Mouse (Mus musculus): Measurements from ENCODE around the gene Efcab6. TPM values are rescaled to one million over a fixed set of nuclear protein-coding genes. Genes with fewer than 3 reads are reported as not detected.
A peak's percentile ranks its signal among the peaks of the same experiment; 100 is the strongest.
"Not testable (repeated sequence)": the region's sequence is repeated elsewhere in the genome, so short reads cannot be mapped to it uniquely, and the experiment has no call there.

Gene Efcab6
- 0.20 and 0.45 TPM in 2 replicates for polyA plus RNA-seq (2016; fragmentation: Nextera tagmentation; extraction: Ambion mirVana)

GRCm38 (mm10) chr15:84065140-84065539 is at the start of gene Efcab6:
Efcab6 (minus strand) TSS chr15:84065379.
- no peak for ATAC-seq (ENCODE audit: insufficient number of reproducible peaks, insufficient read depth, low FRiP score, low TSS enrichment)
- 1% methylated on average over 29 of the region's 29 CpGs for WGBS

DNA sequence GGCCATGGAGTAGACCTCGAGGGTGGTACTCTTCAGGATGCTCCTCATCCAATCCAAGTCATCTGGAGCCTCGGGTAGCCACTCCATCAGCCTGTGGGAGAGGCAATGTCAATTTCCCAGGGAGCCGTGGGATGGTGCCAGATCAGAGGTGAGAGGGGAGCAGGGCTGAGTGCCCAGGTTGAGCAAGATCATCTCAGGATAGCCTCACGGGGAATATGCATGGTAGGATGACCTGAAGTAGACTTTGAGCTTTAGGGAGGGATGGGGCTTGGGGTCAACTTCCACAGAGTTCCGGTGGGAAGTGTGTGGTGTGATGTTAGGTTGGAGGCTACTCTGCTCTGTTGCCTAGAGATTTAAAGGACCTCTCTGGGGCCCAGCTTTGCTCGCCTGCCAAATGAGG is 48.7 kb upstream of the Efcab6 start:
- H3K4me2 ChIP-seq (replicated peaks) = no peak overlapping the region
- H3K9me3 ChIP-seq = no peaks in the 10 kb centered on the region
- 75% methylated on average over 6 of the region's 6 CpGs for WGBS
- no peak overlapping the region for H3K27ac ChIP-seq
- H3K27me3 ChIP-seq = 0 out of 2 replicates have a peak, but pooled peaks cover 3% of the 10 kb centered on the region
- H3K4me3 ChIP-seq = no peak overlapping the region
- ATAC-seq (ENCODE audit: insufficient number of reproducible peaks, insufficient read depth, low FRiP score, low TSS enrichment) = no peak
- H3K4me1 ChIP-seq = no peaks in the 10 kb centered on the region
- no peaks in the 10 kb centered on the region for H3K36me3 ChIP-seq
- no peak overlapping the region for H3K9ac ChIP-seq

More at GRCm38 (mm10) chr15:84065140-84065539, at the start of gene Efcab6:
- Histone ChIP-seq H3K36me3 (no peaks in the 10 kb centered on the region), H3K4me2 (replicated peaks) (peak within 1 kb of the TSS; percentile 57), H3K9me3 (peaks cover 5% of the 10 kb centered on the region), H3K9ac (0 out of 2 replicates have a peak within 1 kb of the TSS, but pooled peaks have one; percentile 33), H3K4me3 (peak within 1 kb of the TSS; percentile 27), H3K27ac (no peak within 1 kb of the TSS), H3K4me1 (peaks cover 18% of the 10 kb centered on the region), H3K27me3 (peaks cover 29% of the 10 kb centered on the region)

GRCm38 (mm10) chr15:84108899-84109298 is 43.7 kb upstream of the Efcab6 start:
- Histone ChIP-seq H3K9me3 (no peaks in the 10 kb centered on the region), H3K36me3 (no peaks in the 10 kb centered on the region), H3K9ac (no peak overlapping the region), H3K27ac (no peak overlapping the region), H3K4me3 (no peak overlapping the region), H3K27me3 (peaks cover 38% of the 10 kb centered on the region), H3K4me1 (peaks cover 11% of the 10 kb centered on the region; the same call in 1 of the 2 replicates), H3K4me2 (replicated peaks) (no peak overlapping the region)
- ATAC-seq (ENCODE audit: insufficient number of reproducible peaks, insufficient read depth, low FRiP score, low TSS enrichment) = no peak
- WGBS = 4% methylated on average over 13 of the region's 13 CpGs

- no peak for ATAC-seq (ENCODE audit: insufficient number of reproducible peaks, insufficient read depth, low FRiP score, low TSS enrichment)
- Histone ChIP-seq H3K9ac (peak overlapping the region; percentile 42), H3K4me3 (peak overlapping the region; percentile 53), H3K4me1 (peaks cover 11% of the 10 kb centered on the region; the same call in 1 of the 2 replicates), H3K4me2 (replicated peaks) (peak overlapping the region; percentile 94), H3K27ac (no peak overlapping the region), H3K9me3 (no peaks in the 10 kb centered on the region), H3K27me3 (peaks cover 49% of the 10 kb centered on the region), H3K36me3 (no peaks in the 10 kb centered on the region)
- 12% methylated on average over 12 of the region's 12 CpGs for WGBS
Measured at GRCm38 (mm10) chr15:84105924-84106500, 40.8 kb upstream of the Efcab6 start.

DNA sequence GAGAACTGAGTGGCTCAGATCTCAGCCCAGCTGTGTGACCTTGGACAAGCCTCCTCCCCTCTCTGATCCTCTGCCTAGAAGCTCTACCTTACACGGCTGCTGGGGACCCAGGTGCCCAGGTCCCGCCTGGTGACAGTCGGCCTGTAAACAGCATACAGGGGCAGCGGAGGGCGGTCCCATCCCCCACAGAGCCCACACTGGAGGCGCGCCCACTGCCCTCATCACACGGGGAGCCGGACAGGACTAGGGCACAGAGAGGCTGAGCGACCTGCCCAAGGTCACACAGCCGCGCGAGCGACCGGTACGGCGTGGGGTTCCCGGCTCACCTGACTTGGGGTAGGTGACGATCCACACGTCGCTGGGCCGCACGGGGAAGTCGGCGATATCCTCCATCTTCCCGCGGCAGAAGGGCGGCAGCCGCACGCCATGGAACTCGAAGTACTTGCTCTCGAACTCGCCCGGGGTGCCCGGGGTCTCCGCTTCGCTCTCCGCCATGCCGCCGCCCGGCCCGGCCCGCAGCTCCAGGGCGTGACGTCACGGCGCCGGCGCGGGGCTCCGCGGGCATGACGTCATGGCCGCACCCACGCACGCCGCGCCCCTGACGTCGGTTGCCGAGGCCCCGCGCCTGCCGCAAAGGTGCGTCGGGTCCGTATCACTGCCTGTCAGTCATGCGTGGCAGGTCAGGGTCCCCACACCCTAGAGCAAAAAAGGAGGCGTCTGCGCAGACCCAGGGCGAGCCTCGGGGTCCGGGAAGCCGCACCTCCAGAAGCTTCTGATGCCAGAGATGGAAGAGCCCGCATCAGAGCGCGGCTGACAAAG is 40.1 kb upstream of the Efcab6 start, which contains the start of gene Sult4a1:
Gene Sult4a1, minus strand, starts transcription at position 650 of the 819 bp plus-strand sequence.
- 2% methylated on average over 77 of the region's 77 CpGs for WGBS
- peaks cover 49% of the 10 kb centered on the region for H3K27me3 ChIP-seq

GRCm38 (mm10) chr15:84104626-84105025 is 39.4 kb upstream of the Efcab6 start:
- Histone ChIP-seq H3K9ac (no peak overlapping the region), H3K4me3 (peak overlapping the region; percentile 53), H3K36me3 (no peaks in the 10 kb centered on the region), H3K4me1 (peaks cover 11% of the 10 kb centered on the region; the same call in 1 of the 2 replicates), H3K27ac (no peak overlapping the region), H3K27me3 (peaks cover 49% of the 10 kb centered on the region), H3K4me2 (replicated peaks) (peak overlapping the region; percentile 94), H3K9me3 (no peaks in the 10 kb centered on the region)
- 76% methylated on average over 7 of the region's 7 CpGs for WGBS
- ATAC-seq (ENCODE audit: insufficient number of reproducible peaks, insufficient read depth, low FRiP score, low TSS enrichment) = no peak

More for the DNA sequence above, 40.1 kb upstream of the Efcab6 start, which contains the start of gene Sult4a1:
- no peaks in the 10 kb centered on the region for H3K9me3 ChIP-seq
- H3K9ac ChIP-seq = peak within 1 kb of the TSS; percentile 42
- H3K4me3 ChIP-seq = peak within 1 kb of the TSS; percentile 53
- no peak within 1 kb of the TSS for H3K27ac ChIP-seq
- ATAC-seq (ENCODE audit: insufficient number of reproducible peaks, insufficient read depth, low FRiP score, low TSS enrichment) = no peak
- H3K36me3 ChIP-seq = no peaks in the 10 kb centered on the region
- H3K4me2 ChIP-seq (replicated peaks) = peak within 1 kb of the TSS; percentile 94
- H3K4me1 ChIP-seq = peaks cover 11% of the 10 kb centered on the region; the same call in 1 of the 2 replicates

- not testable (repeated sequence) for H3K9ac ChIP-seq; H3K4me2 ChIP-seq (replicated peaks); H3K27me3 ChIP-seq; H3K4me1 ChIP-seq; H3K9me3 ChIP-seq; H3K27ac ChIP-seq; ATAC-seq (ENCODE audit: insufficient number of reproducible peaks, insufficient read depth, low FRiP score, low TSS enrichment); H3K4me3 ChIP-seq; H3K36me3 ChIP-seq
- 87% methylated on average over 15 of the region's 15 CpGs for WGBS
Measured at GRCm38 (mm10) chr15:84097536-84097935, 32.4 kb upstream of the Efcab6 start.

DNA sequence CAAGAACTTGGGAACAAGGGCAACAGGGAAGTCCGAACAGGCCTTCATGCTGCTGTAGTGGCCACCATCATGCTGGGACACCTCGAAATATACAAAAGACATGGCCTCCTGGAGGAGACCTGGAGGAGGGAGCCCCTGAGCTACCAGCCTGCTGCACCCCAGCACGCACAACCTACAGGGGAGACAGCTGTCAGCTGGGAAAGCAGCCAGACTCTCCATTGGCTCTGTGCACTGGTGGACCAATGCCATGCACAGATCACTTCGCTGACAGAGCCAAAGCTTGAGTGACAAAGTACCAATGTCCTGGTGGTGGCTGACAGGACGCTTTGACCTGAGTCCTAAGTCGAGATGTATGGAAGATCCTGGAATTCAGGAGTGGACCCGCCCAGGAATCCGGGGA is 30.9 kb upstream of the Efcab6 start:
- Histone ChIP-seq H3K9me3 (no peaks in the 10 kb centered on the region), H3K27me3 (no peaks in the 10 kb centered on the region), H3K9ac (no peak overlapping the region), H3K4me2 (replicated peaks) (no peak overlapping the region), H3K4me1 (no peaks in the 10 kb centered on the region), H3K36me3 (no peaks in the 10 kb centered on the region), H3K4me3 (no peak overlapping the region), H3K27ac (no peak overlapping the region)
- ATAC-seq (ENCODE audit: insufficient number of reproducible peaks, insufficient read depth, low FRiP score, low TSS enrichment) = no peak
- WGBS = 89% methylated on average over 8 of the region's 8 CpGs

DNA sequence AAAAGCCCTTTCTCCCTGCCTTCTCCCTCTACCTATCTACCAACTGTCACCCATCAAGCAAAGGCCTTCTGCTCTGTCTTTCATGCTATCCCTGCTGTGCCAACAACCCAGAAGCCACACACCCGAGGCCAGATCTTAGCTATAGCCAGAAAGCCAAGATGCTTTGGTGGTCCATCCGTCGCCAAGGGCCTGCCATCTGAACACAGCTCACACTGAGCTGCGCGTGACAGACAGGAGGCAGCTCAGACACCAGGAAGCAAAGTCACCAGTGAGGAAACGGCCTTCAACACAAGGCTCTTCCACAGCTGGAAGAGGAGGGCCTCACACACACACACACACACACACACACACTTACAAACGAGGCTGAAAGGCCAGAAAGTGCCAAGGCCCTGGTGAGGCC is 29.7 kb upstream of the Efcab6 start:
- Histone ChIP-seq H3K36me3 (no peaks in the 10 kb centered on the region), H3K9me3 (no peaks in the 10 kb centered on the region), H3K4me3 (no peak overlapping the region), H3K27me3 (no peaks in the 10 kb centered on the region), H3K9ac (no peak overlapping the region), H3K27ac (no peak overlapping the region), H3K4me1 (no peaks in the 10 kb centered on the region), H3K4me2 (replicated peaks) (no peak overlapping the region)
- no peak for ATAC-seq (ENCODE audit: insufficient number of reproducible peaks, insufficient read depth, low FRiP score, low TSS enrichment)
- 71% methylated on average over 7 of the region's 7 CpGs for WGBS

DNA sequence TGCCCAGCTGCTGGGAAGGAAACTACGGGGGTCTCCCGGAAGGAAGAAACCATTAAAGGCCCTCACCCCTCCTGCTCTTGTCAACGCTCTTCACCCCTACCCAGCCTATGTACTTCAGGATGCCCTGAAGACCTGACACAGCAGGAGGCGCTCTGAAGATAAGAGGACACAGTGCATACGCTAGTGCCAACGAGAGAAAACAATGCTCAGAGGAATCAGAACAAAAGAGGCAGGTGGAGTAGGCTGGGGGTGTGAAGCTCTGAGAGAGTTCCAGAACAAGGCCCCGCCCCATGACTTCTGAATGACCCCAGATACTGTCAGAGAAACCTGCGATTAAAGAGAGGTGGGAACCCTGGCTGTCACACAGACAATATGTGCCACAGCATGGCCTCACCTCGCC is 21.6 kb upstream of the Efcab6 start:
- Histone ChIP-seq H3K9me3 (no peaks in the 10 kb centered on the region), H3K27me3 (no peaks in the 10 kb centered on the region), H3K36me3 (no peaks in the 10 kb centered on the region), H3K4me3 (no peak overlapping the region), H3K27ac (no peak overlapping the region), H3K9ac (no peak overlapping the region), H3K4me1 (no peaks in the 10 kb centered on the region), H3K4me2 (replicated peaks) (no peak overlapping the region)
- 53% methylated on average over 9 of the region's 9 CpGs for WGBS
- no peak for ATAC-seq (ENCODE audit: insufficient number of reproducible peaks, insufficient read depth, low FRiP score, low TSS enrichment)

DNA sequence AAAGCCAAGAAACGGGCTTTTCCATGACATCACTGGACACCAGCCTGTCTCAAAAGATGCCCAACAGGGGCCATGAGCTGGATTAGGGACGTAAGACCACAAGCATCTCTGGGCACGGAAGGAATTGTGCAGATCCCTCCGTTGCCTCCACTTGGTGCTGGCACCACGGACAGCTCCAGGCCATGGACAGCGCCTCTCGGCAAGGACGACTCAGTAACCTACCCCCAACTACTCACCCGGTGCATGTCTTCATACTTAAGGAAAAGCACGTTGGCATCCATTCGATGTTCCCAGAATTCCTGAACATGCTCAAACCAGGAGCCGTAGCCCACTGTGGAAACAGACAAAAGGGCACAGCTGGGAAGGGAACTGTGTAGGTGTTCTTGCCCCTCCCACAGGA is 21.2 kb upstream of the Efcab6 start:
- no peak overlapping the region for H3K9ac ChIP-seq
- no peaks in the 10 kb centered on the region for H3K9me3 ChIP-seq
- no peaks in the 10 kb centered on the region for H3K27me3 ChIP-seq
- ATAC-seq (ENCODE audit: insufficient number of reproducible peaks, insufficient read depth, low FRiP score, low TSS enrichment) = no peak
- H3K36me3 ChIP-seq = no peaks in the 10 kb centered on the region
- H3K4me1 ChIP-seq = no peaks in the 10 kb centered on the region
- WGBS = 30% methylated on average over 12 of the region's 12 CpGs
- H3K4me3 ChIP-seq = no peak overlapping the region
- no peak overlapping the region for H3K4me2 ChIP-seq (replicated peaks)
- H3K27ac ChIP-seq = no peak overlapping the region

GRCm38 (mm10) chr15:84080069-84080468 is 14.9 kb upstream of the Efcab6 start:
- H3K27me3 ChIP-seq = peaks cover 4% of the 10 kb centered on the region; the same call in 1 of the 2 replicates
- no peaks in the 10 kb centered on the region for H3K9me3 ChIP-seq
- H3K4me3 ChIP-seq = no peak overlapping the region
- H3K9ac ChIP-seq = no peak overlapping the region
- H3K4me1 ChIP-seq = no peaks in the 10 kb centered on the region
- no peaks in the 10 kb centered on the region for H3K36me3 ChIP-seq
- H3K27ac ChIP-seq = no peak overlapping the region
- 70% methylated on average over 7 of the region's 7 CpGs for WGBS
- no peak for ATAC-seq (ENCODE audit: insufficient number of reproducible peaks, insufficient read depth, low FRiP score, low TSS enrichment)
- no peak overlapping the region for H3K4me2 ChIP-seq (replicated peaks)
